Mouse (Mus musculus) adrenal gland, postnatal 4 days (tissue): ENCODE data around the gene Dnajc5. TPM values are rescaled to one million over a fixed set of nuclear protein-coding genes. Genes with fewer than 3 reads are reported as not detected.

Experiments
- microRNA-seq: library from miRNA; unstranded; fragments of <30 nt; microRNA quantifications from one replicate; pipeline ENCODE4 v1.2.0, GENCODE M21; 2021
- total RNA-seq, 2 experiments: library from RNA; stranded (reverse); gene quantifications; 2 replicates each; pipeline ENCODE4 v1.2.3; 2021

The Dnajc5 gene
- total RNA-seq, 2 experiments from 2014 or later = 120 to 131 TPM

Small RNA genes within 50 kb of the gene (microRNA-seq; reads per million reads assigned to microRNA genes)
- 0.79 reads per million for gene Mir7006

Other genes with a start within 250 kb of the Dnajc5 start
- 10 to 100 TPM; 27.9 to 30.8 TPM for gene Gmeb2, start 232.4 kb upstream of the Dnajc5 start, total RNA-seq
- 10 to 100 TPM; 32.2 to 45.5 TPM for gene Stmn3, start 206.0 kb upstream of the Dnajc5 start, total RNA-seq
- gene Rtel1, start 200.7 kb upstream of the Dnajc5 start, total RNA-seq = 10 to 100 TPM; 65.6 to 69.4 TPM
- 10 to 100 TPM; 37.0 to 42.4 TPM for gene Zgpat, start 155.6 kb upstream of the Dnajc5 start, total RNA-seq
- 10 to 100 TPM; 43.6 to 48.9 TPM for gene Arfrp1, start 155.1 kb upstream of the Dnajc5 start, total RNA-seq
- gene Lime1, start 140.4 kb upstream of the Dnajc5 start, total RNA-seq = 10 to 100 TPM; 21.8 to 28.4 TPM
- 10 to 100 TPM; 27.3 to 28.4 TPM for gene Zbtb46, start 61.1 kb upstream of the Dnajc5 start, total RNA-seq
- not detected for gene Abhd16b, start 27.3 kb upstream of the Dnajc5 start, total RNA-seq
- gene Tpd52l2, start 23.3 kb upstream of the Dnajc5 start, total RNA-seq = 100 to 1,000 TPM; 120 to 121 TPM
- 100 to 1,000 TPM; 106 to 113 TPM for gene Uckl1, start 64.4 kb downstream of the Dnajc5 start, total RNA-seq
- 10 to 100 TPM; 72.3 to 73.4 TPM for gene Prpf6, start 71.4 kb downstream of the Dnajc5 start, total RNA-seq
- 100 to 1,000 TPM; 141 to 143 TPM for gene Zfp512b, start 72.3 kb downstream of the Dnajc5 start, total RNA-seq
- 10 to 100 TPM; 23.8 to 25.5 TPM for gene Samd10, start 78.7 kb downstream of the Dnajc5 start, total RNA-seq
- under 1 TPM; 0.42 TPM for gene Gm29797, start 136.5 kb downstream of the Dnajc5 start, total RNA-seq
- gene Sox18, start 151.2 kb downstream of the Dnajc5 start, total RNA-seq = 10 to 100 TPM; 45.2 to 47.3 TPM
- 10 to 100 TPM; 23.6 to 24.3 TPM for gene Tcea2, start 159.8 kb downstream of the Dnajc5 start, total RNA-seq
- 10 to 100 TPM; 30.2 to 31.1 TPM for gene Rgs19, start 173.5 kb downstream of the Dnajc5 start, total RNA-seq
- gene Lkaaear1, start 178.0 kb downstream of the Dnajc5 start, total RNA-seq = not detected
- gene Oprl1, start 194.5 kb downstream of the Dnajc5 start, total RNA-seq = 1 to 10 TPM; 4.0 to 6.0 TPM
- 10 to 100 TPM; 14.7 TPM for gene Myt1, start 242.8 kb downstream of the Dnajc5 start, total RNA-seq